Mouse (Mus musculus): ENCODE data around the gene Phf11d. TPM values are rescaled to one million over a fixed set of nuclear protein-coding genes. Genes with fewer than 3 reads are reported as not detected.
A peak's percentile ranks its signal among the peaks of the same experiment; 100 is the strongest.
"Not testable (repeated sequence)": the region's sequence is repeated elsewhere in the genome, so short reads cannot be mapped to it uniquely, and the experiment has no call there.

Phf11d gene
- total RNA-seq (2021): under 1 TPM; 0.27 to 0.33 TPM
- long read RNA-seq: 0 reads

GRCm38 (mm10) chr14:59365244-59365644 lies at the start of gene Phf11d:
Gene Phf11d, minus strand, starts transcription at chr14:59365470.
- DNase-seq (ENCODE audit: low spot score in 2 of 2): peak in 1 of 2 experiments; percentile 13

- DNase-seq (ENCODE audit: low spot score in 2 of 2): not testable (repeated sequence)
These were observed 49.7 kb upstream of the Phf11d start for GRCm38 (mm10) chr14:59414979-59415378.

GRCm38 (mm10) chr14:59396999-59397398 lies 31.7 kb upstream of the Phf11d start:
- no peak for DNase-seq (ENCODE audit: low spot score in 2 of 2)

- DNase-seq (ENCODE audit: low spot score in 2 of 2): no peak
These were observed 30.0 kb upstream of the Phf11d start, which contains the start of gene Phf11c for GRCm38 (mm10) chr14:59395281-59395680. Gene Phf11c, minus strand, starts transcription at chr14:59395381.

- peak; percentile 32 to 45 for DNase-seq (ENCODE audit: low spot score in 2 of 2)
These were observed 24.9 kb upstream of the Phf11d start for GRCm38 (mm10) chr14:59390181-59390580.

GRCm38 (mm10) chr14:59389532-59389931 lies 24.3 kb upstream of the Phf11d start:
- no peak for DNase-seq (ENCODE audit: low spot score in 2 of 2)

- DNase-seq (ENCODE audit: low spot score in 2 of 2): no peak
These were observed 5.2 kb upstream of the Phf11d start for GRCm38 (mm10) chr14:59370348-59371068.

GRCm38 (mm10) chr14:59366386-59367105 lies 1.3 kb upstream of the Phf11d start:
- no peak for DNase-seq (ENCODE audit: low spot score in 2 of 2)

- not testable (repeated sequence) for DNase-seq (ENCODE audit: low spot score in 2 of 2)
These were observed 24.1 kb downstream of the Phf11d start, which contains the start of gene Phf11b for GRCm38 (mm10) chr14:59341189-59341588. Gene Phf11b, minus strand, starts transcription at chr14:59341351.

- no peak for DNase-seq (ENCODE audit: low spot score in 2 of 2)
These were observed 25.7 kb downstream of the Phf11d start for GRCm38 (mm10) chr14:59339541-59339940.

GRCm38 (mm10) chr14:59336056-59336455 lies 29.2 kb downstream of the Phf11d start:
- DNase-seq (ENCODE audit: low spot score in 2 of 2): not testable (repeated sequence)

- peak; percentile 26 to 36 for DNase-seq (ENCODE audit: low spot score in 2 of 2)
These were observed 34.8 kb downstream of the Phf11d start for GRCm38 (mm10) chr14:59330499-59330898.

- not testable (repeated sequence) for DNase-seq (ENCODE audit: low spot score in 2 of 2)
These were observed 45.3 kb downstream of the Phf11d start for GRCm38 (mm10) chr14:59319970-59320369.

GRCm38 (mm10) chr14:59319036-59319435 lies 46.2 kb downstream of the Phf11d start:
- DNase-seq (ENCODE audit: low spot score in 2 of 2): not testable (repeated sequence)

Other genes starting within 250 kb of the Phf11d start
- gene 1700129C05Rik, start 222.6 kb downstream of the Phf11d start, total RNA-seq (2021): not detected
- gene Gm5142, start 186.7 kb downstream of the Phf11d start, total RNA-seq (2021): not detected
- 10 to 100 TPM; 30.7 to 32.3 TPM for gene Rcbtb1, start 164.3 kb downstream of the Phf11d start, total RNA-seq (2021)
- not detected for gene Gm6904, start 105.3 kb downstream of the Phf11d start, total RNA-seq (2021)
- gene Phf11a, start 67.9 kb downstream of the Phf11d start, total RNA-seq (2021): not detected
- not detected for gene Phf11b, start 24.1 kb downstream of the Phf11d start, total RNA-seq (2021)
- under 1 TPM; 0.55 to 0.60 TPM for gene Phf11c, start 29.9 kb upstream of the Phf11d start, total RNA-seq (2021)
- 1 to 10 TPM; 5.6 to 6.3 TPM for gene Setdb2, start 75.4 kb upstream of the Phf11d start, total RNA-seq (2021)
- 10 to 100 TPM; 17.3 to 25.8 TPM for gene Cab39l, start 75.5 kb upstream of the Phf11d start, total RNA-seq (2021)
- gene Cdadc1, start 232.5 kb upstream of the Phf11d start, total RNA-seq (2021): 10 to 100 TPM; 42.0 to 49.1 TPM